30 mouse cellular contexts compared by ENCODE assay signal in genomic region chr5:58987754-58988153, GRCm38 (mm10).
"Had no signal": no experiment of that assay in that cellular context is flagged by ENCODE, and none has a peak within 500 bp of the region (broad histone marks: within the 10 kb centered on the region; RNA-seq: fewer than 3 reads in every experiment).

No protein-coding gene starts in this region.

- DNase-seq: layer of hippocampus, postnatal 36 days; left cerebral cortex, postnatal 4 days; liver; liver, embryonic 13.5 days; liver, postnatal 0 days; lung, adult 18-20 months; lung, adult 2 months; lung, embryonic 14.5 days; lung, postnatal 10 days; lung, postnatal 14 days; lung, postnatal 36 days; lung, postnatal 4 days; midbrain, embryonic 14.5 days had no signal

- H3K4me1 ChIP-seq: limb, embryonic 10.5 days; limb, embryonic 12.5 days; limb, embryonic 13.5 days; limb, embryonic 15.5 days; liver, embryonic 12.5 days; liver, embryonic 13.5 days; liver, embryonic 15.5 days; lung, embryonic 15.5 days; megakaryocyte, embryonic 14.5 days; midbrain, embryonic 13.5 days; midbrain, embryonic 15.5 days had no signal

- H3K4me3 ChIP-seq: left cerebral cortex, adult 2 months; limb, embryonic 10.5 days; limb, embryonic 12.5 days; limb, embryonic 13.5 days; limb, embryonic 15.5 days; liver, embryonic 12.5 days; liver, embryonic 13.5 days; liver, embryonic 15.5 days; lung, embryonic 15.5 days; megakaryocyte, embryonic 14.5 days; midbrain, embryonic 13.5 days; midbrain, embryonic 15.5 days; myocyte had no signal

- H3K4me2 ChIP-seq: limb, embryonic 12.5 days; limb, embryonic 13.5 days; limb, embryonic 15.5 days; liver, embryonic 11.5 days; liver, embryonic 12.5 days; liver, embryonic 13.5 days; liver, embryonic 15.5 days; lung, embryonic 14.5 days; lung, embryonic 15.5 days; midbrain, embryonic 13.5 days; midbrain, embryonic 15.5 days had no signal

- H3K27me3 ChIP-seq: limb, embryonic 12.5 days; limb, embryonic 13.5 days; limb, embryonic 15.5 days; liver, embryonic 12.5 days; liver, embryonic 13.5 days; liver, embryonic 15.5 days; lung, embryonic 15.5 days; megakaryocyte, embryonic 14.5 days; midbrain, embryonic 13.5 days; midbrain, embryonic 15.5 days had no signal

- H3K9me3 ChIP-seq: limb, embryonic 10.5 days; limb, embryonic 12.5 days; limb, embryonic 13.5 days; limb, embryonic 15.5 days; liver, embryonic 13.5 days; liver, embryonic 15.5 days; lung, embryonic 15.5 days; megakaryocyte, embryonic 14.5 days; midbrain, embryonic 13.5 days; midbrain, embryonic 15.5 days had no signal

- H3K36me3 ChIP-seq: limb, embryonic 10.5 days; limb, embryonic 12.5 days; limb, embryonic 13.5 days; limb, embryonic 15.5 days; liver, embryonic 12.5 days; liver, embryonic 13.5 days; liver, embryonic 15.5 days; lung, embryonic 15.5 days; midbrain, embryonic 13.5 days; midbrain, embryonic 15.5 days had no signal

- H3K27ac ChIP-seq: left cerebral cortex, adult 2 months; limb, embryonic 10.5 days; limb, embryonic 12.5 days; limb, embryonic 13.5 days; limb, embryonic 15.5 days; liver, embryonic 12.5 days; liver, embryonic 13.5 days; liver, embryonic 14.5 days; liver, embryonic 15.5 days; lung, embryonic 15.5 days; macrophage; midbrain, embryonic 13.5 days; midbrain, embryonic 15.5 days had no signal

- ATAC-seq: liver, embryonic 12.5 days; liver, postnatal 0 days; lung, postnatal 0 days; midbrain, embryonic 13.5 days; midbrain, embryonic 15.5 days; midbrain, embryonic 16.5 days had no signal

- H3K9ac ChIP-seq: limb, embryonic 12.5 days; limb, embryonic 13.5 days; limb, embryonic 15.5 days; liver, embryonic 12.5 days; liver, embryonic 13.5 days; liver, embryonic 14.5 days; liver, embryonic 15.5 days; liver, postnatal 0 days; lung, embryonic 14.5 days; lung, embryonic 15.5 days; midbrain, embryonic 13.5 days; midbrain, embryonic 15.5 days had no signal
